Mouse (Mus musculus): ENCODE data around the gene Nsd2. TPM values are rescaled to one million over a fixed set of nuclear protein-coding genes. Genes with fewer than 3 reads are reported as not detected.
A peak's percentile ranks its signal among the peaks of the same experiment; 100 is the strongest.

The Nsd2 gene
- polyA plus RNA-seq, 1 experiment from 2014 or later: 68.8 TPM

DNA sequence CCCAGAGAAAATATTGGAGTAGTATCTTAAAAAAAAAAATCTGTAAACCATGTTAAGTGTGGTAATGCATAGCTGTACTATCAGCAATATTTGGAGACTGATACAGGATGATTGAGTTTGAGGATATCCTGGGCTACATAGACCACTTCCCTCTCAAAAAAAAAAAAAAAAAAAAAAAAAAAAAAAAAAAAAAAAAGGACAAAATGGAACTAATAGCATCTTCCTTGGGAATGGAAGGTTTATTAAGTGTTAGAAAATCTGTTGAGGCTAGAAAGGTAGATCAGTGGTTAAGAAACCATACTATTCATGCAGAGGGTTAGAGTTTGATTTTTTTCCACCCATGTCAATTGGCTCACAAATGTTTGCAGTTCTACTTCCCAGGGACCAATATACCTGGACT, 37.2 kb downstream of the Nsd2 start:
- no peak overlapping the region for H3K4me2 ChIP-seq
- 0 out of 2 replicates have a peak, but pooled peaks cover 7% of the 10 kb centered on the region for H3K9me3 ChIP-seq
- H3K27me3 ChIP-seq: no peaks in the 10 kb centered on the region
- no peak overlapping the region for H3K27ac ChIP-seq (replicated peaks)
- no peak overlapping the region for H3K4me3 ChIP-seq
- H3K9ac ChIP-seq: no peak overlapping the region
- H3K36me3 ChIP-seq: peaks cover 82% of the 10 kb centered on the region
- no peaks in the 10 kb centered on the region for H3K4me1 ChIP-seq (replicated peaks)
- ATAC-seq (ENCODE audit: low read depth): no peak

DNA sequence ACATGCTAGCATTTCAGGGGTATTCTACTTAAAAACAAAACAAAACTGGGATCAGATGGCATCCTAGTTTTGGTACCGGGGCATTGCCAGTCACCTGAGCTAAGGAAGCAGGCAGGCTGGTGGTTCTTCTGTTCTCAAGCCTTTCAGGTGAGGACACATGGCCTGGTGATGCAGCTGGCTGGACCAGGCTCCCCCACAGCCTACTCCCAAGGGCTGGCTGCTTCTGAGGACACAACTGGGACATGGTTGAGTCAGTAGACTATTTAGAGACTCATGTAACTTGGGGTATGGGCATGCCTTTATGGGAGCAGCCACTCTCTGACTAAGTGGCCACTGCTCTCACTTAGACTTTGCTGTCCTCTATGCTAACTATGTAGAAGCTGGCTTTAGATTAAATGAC, 54.9 kb downstream of the Nsd2 start:
- H3K4me2 ChIP-seq: no peak overlapping the region
- no peaks in the 10 kb centered on the region for H3K4me1 ChIP-seq (replicated peaks)
- WGBS: 92% methylated on average over 1 of the region's 1 CpGs
- H3K9me3 ChIP-seq: no peaks in the 10 kb centered on the region
- H3K9ac ChIP-seq: no peak overlapping the region
- peaks cover 68% of the 10 kb centered on the region for H3K36me3 ChIP-seq
- H3K4me3 ChIP-seq: no peak overlapping the region
- H3K27me3 ChIP-seq: no peaks in the 10 kb centered on the region
- ATAC-seq (ENCODE audit: low read depth): no peak
- H3K27ac ChIP-seq (replicated peaks): no peak overlapping the region

DNA sequence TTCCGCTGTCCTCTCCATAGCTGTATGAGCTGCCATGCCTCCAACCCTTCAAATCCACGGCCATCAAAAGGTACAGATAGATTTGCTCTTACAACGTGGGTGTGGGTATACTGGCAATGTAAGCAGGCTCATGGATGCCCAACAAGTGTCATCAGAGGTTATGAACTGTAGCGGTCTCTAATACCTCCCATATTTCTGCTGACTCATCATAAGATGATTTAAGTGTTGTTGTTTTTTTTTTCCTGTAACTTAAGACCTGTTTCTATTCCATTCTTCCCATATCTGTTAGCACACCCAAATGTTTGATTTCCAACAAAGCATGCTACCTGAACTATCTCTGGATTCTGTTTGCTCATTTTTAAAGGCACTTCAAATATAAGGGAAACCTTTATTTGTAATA, 60.6 kb downstream of the Nsd2 start:
- Histone ChIP-seq H3K4me1 (replicated peaks) (no peaks in the 10 kb centered on the region), H3K9me3 (no peaks in the 10 kb centered on the region), H3K27ac (replicated peaks) (no peak overlapping the region), H3K4me3 (no peak overlapping the region), H3K36me3 (peaks cover 88% of the 10 kb centered on the region), H3K27me3 (no peaks in the 10 kb centered on the region), H3K4me2 (no peak overlapping the region), H3K9ac (no peak overlapping the region)
- 95% methylated on average over 4 of the region's 4 CpGs for WGBS
- no peak for ATAC-seq (ENCODE audit: low read depth)

DNA sequence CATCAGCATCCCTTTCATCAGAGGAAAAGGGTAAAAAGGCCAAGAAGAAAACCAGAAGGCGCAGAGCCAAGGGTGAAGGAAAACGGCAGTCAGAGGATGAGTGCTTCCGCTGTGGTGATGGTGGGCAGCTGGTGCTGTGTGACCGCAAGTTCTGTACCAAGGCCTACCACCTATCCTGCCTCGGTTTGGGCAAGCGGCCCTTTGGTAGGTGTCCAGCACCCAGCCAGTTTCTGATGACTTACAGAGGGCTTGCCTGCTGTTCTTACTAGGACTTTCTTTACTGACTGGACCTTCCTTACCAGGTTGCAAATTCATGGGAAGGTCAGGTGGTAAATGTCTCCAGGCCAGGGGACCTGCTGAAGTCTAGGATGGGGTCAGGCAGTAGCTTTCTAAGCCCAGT, 72.9 kb downstream of the Nsd2 start:
- ATAC-seq (ENCODE audit: low read depth): no peak
- Histone ChIP-seq H3K9ac (no peak overlapping the region), H3K4me1 (replicated peaks) (no peaks in the 10 kb centered on the region), H3K36me3 (peaks cover 99% of the 10 kb centered on the region), H3K27me3 (no peaks in the 10 kb centered on the region), H3K4me3 (no peak overlapping the region), H3K27ac (replicated peaks) (no peak overlapping the region), H3K4me2 (no peak overlapping the region), H3K9me3 (no peaks in the 10 kb centered on the region)
- 95% methylated on average over 6 of the region's 6 CpGs for WGBS

DNA sequence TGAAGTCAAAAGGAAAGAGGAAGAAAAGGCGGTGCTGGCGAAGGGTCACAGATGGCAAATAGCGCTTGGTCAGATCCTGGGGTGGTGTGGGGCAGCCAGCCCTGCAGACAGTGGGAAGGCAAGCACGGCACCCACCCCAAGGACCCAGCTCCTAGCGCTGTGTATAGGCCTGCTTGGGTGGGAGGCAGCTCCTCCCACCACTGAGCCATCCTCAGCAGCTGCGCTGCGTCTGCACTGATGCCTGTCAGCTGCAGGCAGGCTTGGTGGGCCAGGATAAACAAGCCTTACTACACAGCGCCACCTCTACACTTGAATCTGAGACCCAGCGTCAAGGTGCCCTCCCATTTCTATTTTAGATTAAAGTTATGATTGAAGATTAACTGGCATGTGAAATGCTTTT, 74.6 kb downstream of the Nsd2 start:
- Histone ChIP-seq H3K9me3 (no peaks in the 10 kb centered on the region), H3K36me3 (peaks cover 99% of the 10 kb centered on the region), H3K27ac (replicated peaks) (no peak overlapping the region), H3K27me3 (no peaks in the 10 kb centered on the region), H3K4me1 (replicated peaks) (no peaks in the 10 kb centered on the region), H3K4me3 (no peak overlapping the region), H3K9ac (no peak overlapping the region), H3K4me2 (no peak overlapping the region)
- WGBS: 91% methylated on average over 9 of the region's 9 CpGs
- no peak for ATAC-seq (ENCODE audit: low read depth)

DNA sequence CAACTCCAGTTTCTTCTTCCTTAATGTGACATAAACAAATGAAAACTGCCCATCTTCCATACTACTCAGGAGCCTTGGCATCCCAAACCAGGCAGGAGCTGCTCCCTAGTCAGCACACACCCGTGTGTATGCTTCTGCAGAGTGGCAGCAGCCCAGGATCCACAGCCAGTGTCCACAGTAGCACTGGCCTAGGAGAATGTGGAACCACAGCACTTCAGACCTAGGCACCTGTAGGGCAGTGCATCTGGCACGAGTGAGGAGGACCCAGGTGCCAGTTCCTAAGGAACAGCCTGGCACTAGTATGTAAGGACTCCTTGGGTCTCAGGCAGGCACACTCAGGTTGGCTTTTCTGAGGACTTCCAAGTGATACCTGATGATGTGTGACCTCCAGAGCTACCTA, 76.6 kb downstream of the Nsd2 start:
- 89% methylated on average over 2 of the region's 2 CpGs for WGBS
- H3K9me3 ChIP-seq: no peaks in the 10 kb centered on the region
- H3K4me1 ChIP-seq (replicated peaks): no peaks in the 10 kb centered on the region
- H3K27ac ChIP-seq (replicated peaks): no peak overlapping the region
- no peak overlapping the region for H3K4me3 ChIP-seq
- no peak overlapping the region for H3K4me2 ChIP-seq
- H3K9ac ChIP-seq: no peak overlapping the region
- peaks cover 99% of the 10 kb centered on the region for H3K36me3 ChIP-seq
- no peak for ATAC-seq (ENCODE audit: low read depth)
- H3K27me3 ChIP-seq: no peaks in the 10 kb centered on the region

DNA sequence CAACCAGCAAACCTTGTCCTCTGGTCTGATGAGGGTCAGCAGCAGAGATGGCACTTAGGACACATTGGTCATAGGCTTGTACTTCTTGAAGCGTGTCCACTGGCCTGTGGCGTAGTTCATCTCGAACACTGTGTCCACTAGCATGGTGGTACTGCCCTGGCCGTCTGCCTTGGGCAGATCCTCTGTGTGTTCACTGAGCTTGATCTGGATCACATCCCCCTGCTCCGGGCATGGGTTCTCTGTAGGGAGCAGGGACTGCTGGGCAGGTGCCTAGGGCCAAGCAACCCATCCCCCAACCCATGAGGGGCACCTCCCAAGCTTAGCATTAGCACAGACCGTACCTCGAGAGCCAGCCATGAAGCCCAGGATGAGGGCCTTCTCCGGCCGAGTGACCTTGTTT, 78.1 kb downstream of the Nsd2 start:
- Histone ChIP-seq H3K9me3 (no peaks in the 10 kb centered on the region), H3K4me2 (no peak overlapping the region), H3K4me1 (replicated peaks) (no peaks in the 10 kb centered on the region), H3K27me3 (no peaks in the 10 kb centered on the region), H3K4me3 (no peak overlapping the region), H3K27ac (replicated peaks) (no peak overlapping the region), H3K9ac (no peak overlapping the region), H3K36me3 (peaks cover 96% of the 10 kb centered on the region)
- ATAC-seq (ENCODE audit: low read depth): 0 out of 2 replicates have a peak, but pooled peaks have one; percentile 32
- 85% methylated on average over 9 of the region's 9 CpGs for WGBS

DNA sequence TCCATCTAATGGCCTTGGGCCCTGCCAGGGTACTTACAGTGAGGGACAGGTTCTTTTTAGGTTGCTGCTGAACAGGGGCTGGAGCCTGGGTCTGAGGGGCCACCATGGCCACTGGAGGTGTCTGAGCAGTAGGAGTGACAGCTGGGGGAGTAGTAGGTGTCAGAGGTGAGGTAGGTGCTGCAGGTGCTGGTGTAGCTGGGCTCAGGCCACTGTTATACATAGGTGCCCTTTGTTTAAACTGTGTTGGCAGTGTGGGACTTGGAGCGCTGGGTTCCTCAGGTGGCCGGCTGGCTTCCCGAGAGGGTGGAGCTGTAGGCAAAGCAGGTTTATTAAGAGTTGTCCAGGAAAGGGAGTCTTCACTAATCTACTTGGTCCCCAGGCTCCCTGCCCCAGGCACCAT, 78.7 kb downstream of the Nsd2 start:
- no peak for ATAC-seq (ENCODE audit: low read depth)
- H3K36me3 ChIP-seq: peaks cover 90% of the 10 kb centered on the region
- H3K4me1 ChIP-seq (replicated peaks): no peaks in the 10 kb centered on the region
- H3K4me2 ChIP-seq: no peak overlapping the region
- no peak overlapping the region for H3K9ac ChIP-seq
- no peaks in the 10 kb centered on the region for H3K27me3 ChIP-seq
- H3K4me3 ChIP-seq: no peak overlapping the region
- H3K9me3 ChIP-seq: no peaks in the 10 kb centered on the region
- H3K27ac ChIP-seq (replicated peaks): no peak overlapping the region
- WGBS: 89% methylated on average over 3 of the region's 3 CpGs

DNA sequence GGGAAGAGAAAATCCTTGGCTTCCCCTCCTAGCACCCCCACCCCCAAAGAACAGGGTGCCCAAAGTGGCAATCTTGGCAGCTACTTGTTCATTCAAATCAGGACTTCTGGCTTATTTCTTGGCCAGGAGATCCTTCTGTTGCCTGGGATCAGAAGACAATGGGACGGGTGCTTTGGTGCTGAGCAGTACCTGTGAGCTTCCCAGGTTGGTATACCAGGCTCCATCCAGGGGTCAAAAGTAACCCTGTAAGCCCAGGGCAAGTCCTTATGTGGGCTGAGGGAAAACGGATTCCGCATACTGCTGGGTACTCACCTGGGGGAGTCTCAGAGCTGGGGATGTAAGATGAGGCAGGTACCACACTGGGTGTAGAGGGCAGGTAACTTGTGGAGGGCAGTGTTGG, 79.6 kb downstream of the Nsd2 start:
- Histone ChIP-seq H3K27ac (replicated peaks) (no peak overlapping the region), H3K27me3 (no peaks in the 10 kb centered on the region), H3K4me2 (no peak overlapping the region), H3K36me3 (peaks cover 82% of the 10 kb centered on the region), H3K9me3 (no peaks in the 10 kb centered on the region), H3K4me1 (replicated peaks) (no peaks in the 10 kb centered on the region), H3K4me3 (no peak overlapping the region), H3K9ac (no peak overlapping the region)
- WGBS: 87% methylated on average over 3 of the region's 3 CpGs
- no peak for ATAC-seq (ENCODE audit: low read depth)

DNA sequence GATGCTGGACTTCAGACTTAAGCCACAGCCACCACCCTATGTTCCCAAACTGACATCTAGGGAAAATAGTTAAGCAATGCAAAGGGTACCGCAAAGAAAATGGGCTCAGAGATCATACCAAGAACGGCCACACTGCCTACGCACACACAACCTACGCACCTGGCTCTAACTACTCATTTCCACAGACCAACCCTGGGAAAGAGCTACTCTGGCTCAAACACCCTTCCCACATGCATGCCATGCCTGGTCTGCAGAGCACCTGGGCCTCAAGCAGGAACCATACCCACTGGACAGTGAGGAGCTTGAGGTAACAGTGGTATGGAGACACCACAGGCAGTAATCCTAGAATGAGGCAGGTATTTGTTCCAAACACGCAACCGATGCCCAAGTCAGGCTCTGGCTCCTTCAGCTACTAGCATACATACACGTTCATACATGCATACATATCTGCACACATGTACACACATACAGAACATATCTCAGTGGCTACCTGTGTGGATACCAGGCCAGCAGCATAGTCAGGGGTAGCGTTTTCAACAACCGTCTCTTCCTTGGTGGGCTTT, 80.3 kb downstream of the Nsd2 start:
- 98% methylated on average over 9 of the region's 9 CpGs for WGBS
- peaks cover 75% of the 10 kb centered on the region for H3K36me3 ChIP-seq
- H3K9ac ChIP-seq: no peak overlapping the region
- H3K4me1 ChIP-seq (replicated peaks): no peaks in the 10 kb centered on the region
- H3K9me3 ChIP-seq: no peaks in the 10 kb centered on the region
- no peaks in the 10 kb centered on the region for H3K27me3 ChIP-seq
- no peak overlapping the region for H3K27ac ChIP-seq (replicated peaks)
- ATAC-seq (ENCODE audit: low read depth): no peak
- no peak overlapping the region for H3K4me2 ChIP-seq
- no peak overlapping the region for H3K4me3 ChIP-seq

DNA sequence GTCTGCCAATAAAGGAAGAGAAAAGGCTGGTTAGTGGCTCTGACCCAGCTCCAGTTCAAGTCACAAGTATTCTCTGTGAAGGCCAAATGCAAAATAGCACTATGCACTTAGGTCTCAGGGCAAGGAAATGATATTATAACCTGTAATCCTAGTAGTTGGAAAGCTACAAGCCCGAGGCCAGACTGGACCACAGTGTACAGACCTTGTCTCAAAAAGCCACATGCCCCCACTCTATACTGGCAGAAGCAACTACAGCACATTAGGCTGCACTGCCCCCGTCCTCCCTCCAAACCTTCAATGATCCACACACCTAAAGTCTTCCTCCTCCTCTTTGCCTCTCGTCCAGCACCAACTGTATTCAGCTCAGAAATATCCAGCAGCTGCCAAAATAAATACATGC, 80.8 kb downstream of the Nsd2 start:
- Histone ChIP-seq H3K36me3 (peaks cover 70% of the 10 kb centered on the region), H3K9ac (no peak overlapping the region), H3K4me2 (no peak overlapping the region), H3K4me1 (replicated peaks) (no peaks in the 10 kb centered on the region), H3K27ac (replicated peaks) (no peak overlapping the region), H3K4me3 (no peak overlapping the region), H3K9me3 (no peaks in the 10 kb centered on the region), H3K27me3 (no peaks in the 10 kb centered on the region)
- ATAC-seq (ENCODE audit: low read depth): no peak
- WGBS: 92% methylated on average over 3 of the region's 3 CpGs

DNA sequence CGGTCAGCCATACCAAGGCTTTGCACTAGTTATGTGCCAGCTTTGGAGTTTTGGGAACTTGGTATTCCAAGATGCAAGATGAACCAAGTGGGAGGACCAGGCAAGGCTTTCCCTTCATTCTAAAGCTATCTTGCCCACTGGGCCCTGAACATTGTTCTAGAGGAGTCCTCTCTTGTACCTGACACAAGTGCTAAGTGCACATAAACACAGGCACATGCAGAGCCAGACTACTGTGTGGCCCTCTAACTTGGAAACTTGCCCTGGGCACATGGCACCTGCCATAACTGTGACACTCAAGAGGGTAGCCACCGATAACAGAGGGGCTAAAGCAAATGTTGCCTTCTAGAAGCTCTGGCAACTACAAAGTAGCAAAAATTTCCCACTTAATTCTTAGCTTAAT, 82.2 kb downstream of the Nsd2 start:
- Histone ChIP-seq H3K27ac (replicated peaks) (no peak overlapping the region), H3K9ac (no peak overlapping the region), H3K36me3 (peaks cover 56% of the 10 kb centered on the region), H3K4me3 (no peak overlapping the region), H3K4me2 (no peak overlapping the region), H3K27me3 (no peaks in the 10 kb centered on the region), H3K4me1 (replicated peaks) (no peaks in the 10 kb centered on the region), H3K9me3 (no peaks in the 10 kb centered on the region)
- 95% methylated on average over 2 of the region's 2 CpGs for WGBS
- ATAC-seq (ENCODE audit: low read depth): no peak

DNA sequence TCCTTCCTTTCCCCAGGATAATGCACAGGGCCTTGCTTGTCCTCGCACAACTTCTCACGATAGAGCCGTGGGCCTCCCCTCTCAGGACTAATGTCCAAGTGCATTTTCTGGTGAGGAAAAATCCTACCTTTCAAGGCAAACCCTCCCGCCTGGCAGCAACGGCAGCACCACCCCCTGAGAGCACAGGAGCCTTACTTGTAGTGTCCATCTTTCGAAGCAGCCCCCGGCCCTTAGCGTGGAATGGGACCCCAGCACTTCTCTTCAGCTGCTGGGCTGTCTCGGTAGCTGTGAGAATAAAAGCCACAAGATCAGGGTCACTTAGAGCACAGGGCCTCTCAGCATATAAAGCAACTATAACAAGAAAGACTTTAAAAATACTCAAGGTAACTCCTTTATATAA, 82.7 kb downstream of the Nsd2 start:
- ATAC-seq (ENCODE audit: low read depth): no peak
- H3K36me3 ChIP-seq: peaks cover 52% of the 10 kb centered on the region
- H3K4me1 ChIP-seq (replicated peaks): no peaks in the 10 kb centered on the region
- 88% methylated on average over 9 of the region's 9 CpGs for WGBS
- H3K4me2 ChIP-seq: no peak overlapping the region
- H3K9me3 ChIP-seq: no peaks in the 10 kb centered on the region
- H3K9ac ChIP-seq: no peak overlapping the region
- no peaks in the 10 kb centered on the region for H3K27me3 ChIP-seq
- H3K27ac ChIP-seq (replicated peaks): no peak overlapping the region
- H3K4me3 ChIP-seq: no peak overlapping the region
